Mouse (Mus musculus): ENCODE measurements around the gene Fat2. TPM values are rescaled to one million over a fixed set of nuclear protein-coding genes. Genes with fewer than 3 reads are reported as not detected.

Fat2 gene
- polyA plus RNA-seq, 1 experiment from 2014 or later: 0.23 TPM

- H3K4me3 ChIP-seq (replicated peaks; ENCODE audit: low read length): no peak overlapping the region
- H3K27ac ChIP-seq: no peak overlapping the region
- no peak for ATAC-seq (ENCODE audit: low FRiP score)
- no peaks in the 10 kb centered on the region for H3K27me3 ChIP-seq (ENCODE audit: control insufficient read depth, insufficient read depth, low read length)
- peaks cover 28% of the 10 kb centered on the region for H3K36me3 ChIP-seq (replicated peaks; ENCODE audit: control insufficient read depth, insufficient read depth)
- no peaks in the 10 kb centered on the region; the same call in 1 of the 2 replicates for H3K4me1 ChIP-seq (replicated peaks; ENCODE audit: control insufficient read depth, insufficient read depth, low read length)
- no peak overlapping the region for H3K4me2 ChIP-seq (replicated peaks)
- WGBS: 96% methylated on average over 4 of the region's 4 CpGs
- no peak overlapping the region for H3K9ac ChIP-seq
- DNase-seq (ENCODE audit: low spot score): no peak
- H3K9me3 ChIP-seq (ENCODE audit: control insufficient read depth, low read length): no peaks in the 10 kb centered on the region
Observed at GRCm38 (mm10) chr11:55213518-55213917, 122.8 kb downstream of the Fat2 start.

DNA sequence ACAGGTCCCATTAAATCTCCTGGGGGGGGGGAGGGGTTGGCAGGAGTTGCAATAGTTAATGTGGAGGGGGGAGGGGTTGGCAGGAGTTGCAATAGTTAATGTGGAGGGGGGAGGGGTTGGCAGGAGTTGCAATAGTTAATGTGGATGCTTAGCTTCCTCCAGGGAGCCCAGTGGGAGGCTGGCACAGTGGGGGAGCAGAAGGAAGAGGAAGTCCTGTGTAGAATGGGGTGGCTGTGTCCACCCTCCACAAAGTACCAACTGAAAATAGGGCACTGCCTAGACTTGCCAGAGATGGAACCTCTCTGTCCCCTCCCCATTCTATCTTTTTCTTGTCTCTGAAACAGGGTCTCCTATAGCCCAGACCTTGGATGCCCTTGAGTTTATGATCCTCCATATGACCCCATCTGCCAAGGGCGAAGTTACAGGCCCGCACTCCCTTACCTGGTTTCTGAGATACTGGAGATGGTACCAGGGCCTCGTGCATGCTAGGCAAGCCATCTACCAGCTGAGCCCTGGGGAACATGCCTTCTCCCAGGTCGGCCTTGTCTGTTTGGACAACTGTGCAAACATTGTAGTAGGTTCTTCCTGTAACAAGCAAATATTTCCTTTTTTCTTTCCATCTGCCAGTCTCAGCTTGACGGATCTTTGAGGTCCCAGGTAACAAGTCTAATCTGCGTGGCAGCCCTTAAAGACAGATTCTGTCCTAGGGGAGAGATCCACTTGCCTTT, 126.6 kb downstream of the Fat2 start:
- DNase-seq (ENCODE audit: low spot score): no peak
- Histone ChIP-seq H3K4me1 (replicated peaks; ENCODE audit: control insufficient read depth, insufficient read depth, low read length) (peaks cover 21% of the 10 kb centered on the region), H3K4me3 (replicated peaks; ENCODE audit: low read length) (no peak overlapping the region), H3K9ac (no peak overlapping the region), H3K27me3 (ENCODE audit: control insufficient read depth, insufficient read depth, low read length) (no peaks in the 10 kb centered on the region), H3K36me3 (replicated peaks; ENCODE audit: control insufficient read depth, insufficient read depth) (peaks cover 9% of the 10 kb centered on the region; the same call in 1 of the 2 replicates), H3K4me2 (replicated peaks) (no peak overlapping the region), H3K9me3 (ENCODE audit: control insufficient read depth, low read length) (no peaks in the 10 kb centered on the region), H3K27ac (no peak overlapping the region)
- ATAC-seq (ENCODE audit: low FRiP score): no peak
- 86% methylated on average over 6 of the region's 6 CpGs for WGBS

DNA sequence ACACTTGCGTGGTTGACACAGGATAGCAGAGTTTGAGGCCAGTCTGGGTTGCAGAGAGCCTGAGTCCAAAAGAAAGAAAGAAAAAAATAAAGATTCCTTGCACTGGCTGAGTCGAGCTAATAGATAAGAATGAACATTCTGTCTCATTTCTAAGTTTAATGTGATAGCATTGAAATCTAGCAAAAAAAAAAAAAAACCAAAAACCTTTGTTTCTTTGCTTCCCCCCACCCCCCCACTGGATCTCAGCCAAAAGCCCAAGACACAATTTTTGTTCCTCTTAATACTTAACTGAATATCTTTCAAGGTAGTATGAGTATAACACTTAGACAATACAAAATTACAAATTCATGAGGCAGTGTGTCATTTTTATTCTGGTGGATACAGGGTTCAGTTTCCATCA, 127.3 kb downstream of the Fat2 start:
- no peak overlapping the region for H3K9ac ChIP-seq
- H3K4me2 ChIP-seq (replicated peaks): no peak overlapping the region
- no peak overlapping the region for H3K4me3 ChIP-seq (replicated peaks; ENCODE audit: low read length)
- no peaks in the 10 kb centered on the region for H3K27me3 ChIP-seq (ENCODE audit: control insufficient read depth, insufficient read depth, low read length)
- H3K9me3 ChIP-seq (ENCODE audit: control insufficient read depth, low read length): no peaks in the 10 kb centered on the region
- DNase-seq (ENCODE audit: low spot score) (no peak), ATAC-seq (ENCODE audit: low FRiP score) (no peak)
- H3K27ac ChIP-seq: no peak overlapping the region
- H3K36me3 ChIP-seq (replicated peaks; ENCODE audit: control insufficient read depth, insufficient read depth): peaks cover 1% of the 10 kb centered on the region; the same call in 1 of the 2 replicates
- 80% methylated on average over 2 of the region's 2 CpGs for WGBS
- H3K4me1 ChIP-seq (replicated peaks; ENCODE audit: control insufficient read depth, insufficient read depth, low read length): peaks cover 21% of the 10 kb centered on the region

DNA sequence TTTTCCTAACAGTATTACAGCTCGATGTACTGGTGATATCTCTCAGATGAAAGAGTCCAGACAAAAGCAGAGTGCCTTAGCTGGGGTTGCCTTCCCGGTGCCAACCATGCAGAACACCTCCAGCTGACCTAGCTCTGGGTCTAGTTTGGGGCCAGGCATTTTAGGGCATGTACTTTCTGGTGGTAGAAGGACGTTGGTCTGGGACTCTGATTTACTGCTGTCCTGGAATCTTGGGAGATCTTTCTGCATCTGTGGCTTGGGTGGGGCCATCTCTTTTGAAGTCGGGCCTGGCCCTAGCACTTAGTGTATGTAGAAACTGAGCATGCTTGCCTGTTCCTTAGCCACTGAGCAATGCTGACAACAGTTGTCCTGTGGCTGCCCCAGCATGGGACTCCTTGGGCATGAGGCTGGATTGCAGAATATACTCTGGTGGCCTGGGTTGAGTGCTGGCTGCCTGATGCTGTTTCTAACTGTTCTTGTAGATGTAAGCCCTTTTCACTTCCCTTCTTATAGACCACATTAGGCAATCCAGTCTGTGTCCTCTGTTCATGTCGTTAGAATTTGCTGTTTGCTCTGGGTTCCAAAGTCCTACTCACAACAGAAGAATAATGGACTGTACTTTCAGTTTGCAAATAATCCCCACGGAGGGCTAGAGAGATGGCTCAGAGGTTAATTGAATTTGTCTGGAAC, 128.2 kb downstream of the Fat2 start:
- Histone ChIP-seq H3K9me3 (ENCODE audit: control insufficient read depth, low read length) (no peaks in the 10 kb centered on the region), H3K4me2 (replicated peaks) (no peak overlapping the region), H3K27ac (no peak overlapping the region), H3K9ac (no peak overlapping the region), H3K27me3 (ENCODE audit: control insufficient read depth, insufficient read depth, low read length) (no peaks in the 10 kb centered on the region), H3K36me3 (replicated peaks; ENCODE audit: control insufficient read depth, insufficient read depth) (no peaks in the 10 kb centered on the region), H3K4me1 (replicated peaks; ENCODE audit: control insufficient read depth, insufficient read depth, low read length) (peaks cover 21% of the 10 kb centered on the region), H3K4me3 (replicated peaks; ENCODE audit: low read length) (no peak overlapping the region)
- no peak for ATAC-seq (ENCODE audit: low FRiP score)
- 76% methylated on average over 6 of the region's 6 CpGs for WGBS
- no peak for DNase-seq (ENCODE audit: low spot score)

DNA sequence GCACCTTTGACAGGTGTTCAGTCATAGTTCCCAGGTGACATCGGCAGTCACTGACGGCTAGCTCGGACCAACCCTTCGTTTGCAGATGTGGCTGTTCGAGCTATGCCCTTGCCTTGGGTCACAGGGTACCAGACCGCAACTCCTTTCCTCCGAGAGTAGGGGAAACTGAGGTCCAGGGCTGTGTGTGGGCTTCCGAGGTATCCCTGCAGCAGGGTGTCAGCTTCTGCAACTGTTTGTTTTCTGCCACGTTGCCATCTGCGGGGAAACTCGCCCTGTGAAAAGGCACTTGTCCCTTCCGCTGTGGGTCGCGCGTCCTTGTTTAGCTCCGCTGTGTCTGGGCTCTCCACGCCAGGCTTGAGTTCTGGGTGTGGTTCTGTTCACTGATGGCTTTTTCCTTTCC, 131.8 kb downstream of the Fat2 start:
- ATAC-seq (ENCODE audit: low FRiP score) (peak; percentile 68), DNase-seq (ENCODE audit: low spot score) (peak; percentile 27)
- Histone ChIP-seq H3K36me3 (replicated peaks; ENCODE audit: control insufficient read depth, insufficient read depth) (no peaks in the 10 kb centered on the region), H3K9me3 (ENCODE audit: control insufficient read depth, low read length) (no peaks in the 10 kb centered on the region), H3K4me1 (replicated peaks; ENCODE audit: control insufficient read depth, insufficient read depth, low read length) (peaks cover 21% of the 10 kb centered on the region), H3K4me3 (replicated peaks; ENCODE audit: low read length) (peak overlapping the region; percentile 79), H3K27ac (0 out of 2 replicates have a peak overlapping the region, but pooled peaks have one; percentile 11), H3K9ac (peak overlapping the region; percentile 86), H3K27me3 (ENCODE audit: control insufficient read depth, insufficient read depth, low read length) (no peaks in the 10 kb centered on the region), H3K4me2 (replicated peaks) (peak overlapping the region; percentile 92)
- 7% methylated on average over 17 of the region's 17 CpGs for WGBS

- Histone ChIP-seq H3K36me3 (replicated peaks; ENCODE audit: control insufficient read depth, insufficient read depth) (no peaks in the 10 kb centered on the region), H3K27ac (0 out of 2 replicates have a peak within 1 kb of the TSS, but pooled peaks have one; percentile 11), H3K4me3 (replicated peaks; ENCODE audit: low read length) (peak within 1 kb of the TSS; percentile 79), H3K4me2 (replicated peaks) (peak within 1 kb of the TSS; percentile 92), H3K4me1 (replicated peaks; ENCODE audit: control insufficient read depth, insufficient read depth, low read length) (peaks cover 21% of the 10 kb centered on the region), H3K9ac (peak within 1 kb of the TSS; percentile 86), H3K27me3 (ENCODE audit: control insufficient read depth, insufficient read depth, low read length) (no peaks in the 10 kb centered on the region), H3K9me3 (ENCODE audit: control insufficient read depth, low read length) (no peaks in the 10 kb centered on the region)
- DNase-seq (ENCODE audit: low spot score): peak; percentile 97
- under 1% methylated on average over 31 of the region's 31 CpGs for WGBS
- ATAC-seq (ENCODE audit: low FRiP score): peak; percentile 94
Observed at GRCm38 (mm10) chr11:55204159-55204596, 132.2 kb downstream of the Fat2 start, which contains the start of gene Slc36a1. TSS of gene Slc36a1 (plus strand) at chr11:55204350.

Other genes starting within 250 kb of the Fat2 start
- 32.9 and 35.8 TPM in 2 replicates for gene Gm2a, start 238.4 kb downstream of the Fat2 start, polyA plus RNA-seq (2014; fragmentation: Nextera tagmentation; extraction: Ambion mirVana)
- not detected in 2 replicates for gene Slc36a3, start 184.9 kb downstream of the Fat2 start, polyA plus RNA-seq (2014; fragmentation: Nextera tagmentation; extraction: Ambion mirVana)
- 0.70 and 0.99 TPM in 2 replicates for gene Slc36a2, start 151.5 kb downstream of the Fat2 start, polyA plus RNA-seq (2014; fragmentation: Nextera tagmentation; extraction: Ambion mirVana)
- 4.8 and 5.2 TPM in 2 replicates for gene Slc36a1, start 132.2 kb downstream of the Fat2 start, polyA plus RNA-seq (2014; fragmentation: Nextera tagmentation; extraction: Ambion mirVana)
- gene Sparc, start 86.6 kb upstream of the Fat2 start, polyA plus RNA-seq (2014; fragmentation: Nextera tagmentation; extraction: Ambion mirVana): 532 and 583 TPM in 2 replicates
- gene Atox1, start 124.7 kb upstream of the Fat2 start, polyA plus RNA-seq (2014; fragmentation: Nextera tagmentation; extraction: Ambion mirVana): 259 and 340 TPM in 2 replicates
- 99.5 and 102 TPM in 2 replicates for gene G3bp1, start 133.1 kb upstream of the Fat2 start, polyA plus RNA-seq (2014; fragmentation: Nextera tagmentation; extraction: Ambion mirVana)

Data from hindbrain, embryonic 14.5 days (tissue).